15 mouse cellular contexts compared by ENCODE assay signal in genomic region chr15:56865035-56865804, GRCm38 (mm10).
A peak's percentile ranks its signal among the peaks of the same experiment; 100 is the strongest.
DNase-seq lines count a peak whose midpoint lies in the region; ATAC-seq lines count a peak whose summit lies in the region.
"Had no signal": no experiment of that assay in that cellular context is flagged by ENCODE, and none has a peak within 500 bp of the region (broad histone marks: within the 10 kb centered on the region; RNA-seq: fewer than 3 reads in every experiment).

No protein-coding gene starts in this region.

- H3K4me1 ChIP-seq in kidney, embryonic 16.5 days (ENCODE audit: insufficient read depth, low read length): no peaks in the 10 kb centered on the region; the same call in 1 of the 2 replicates
- H3K4me1 ChIP-seq in forebrain, embryonic 10.5 days: peaks cover 20% of the 10 kb centered on the region
- peaks cover 15% of the 10 kb centered on the region for H3K4me1 ChIP-seq in hindbrain, embryonic 14.5 days (replicated peaks; ENCODE audit: control insufficient read depth, insufficient read depth, low read length)
- H3K4me1 ChIP-seq in neural tube, embryonic 14.5 days (ENCODE audit: control insufficient read depth, insufficient read depth, low read length): no peaks in the 10 kb centered on the region; the same call in 1 of the 2 replicates
- H3K4me1 ChIP-seq: heart, embryonic 15.5 days; limb, embryonic 12.5 days; lung, embryonic 15.5 days had no signal

- H3K9me3 ChIP-seq in kidney, embryonic 16.5 days (ENCODE audit: low read length): no peaks in the 10 kb centered on the region
- no peaks in the 10 kb centered on the region for H3K9me3 ChIP-seq in forebrain, embryonic 10.5 days
- no peaks in the 10 kb centered on the region for H3K9me3 ChIP-seq in hindbrain, embryonic 14.5 days (ENCODE audit: control insufficient read depth, low read length)
- no peaks in the 10 kb centered on the region for H3K9me3 ChIP-seq in neural tube, embryonic 14.5 days (ENCODE audit: control insufficient read depth, low read length)
- H3K9me3 ChIP-seq: heart, embryonic 15.5 days; limb, embryonic 12.5 days; lung, embryonic 15.5 days had no signal

- 27% methylated on average over 4 of the region's 4 CpGs for WGBS in kidney, embryonic 16.5 days
- 13% methylated on average over 4 of the region's 4 CpGs for WGBS in forebrain, embryonic 10.5 days
- 4% methylated on average over 4 of the region's 4 CpGs for WGBS in hindbrain, embryonic 14.5 days
- WGBS in neural tube, embryonic 14.5 days: 5% methylated on average over 4 of the region's 4 CpGs

- no peak overlapping the region for H3K4me2 ChIP-seq in kidney, embryonic 16.5 days (replicated peaks; ENCODE audit: low read depth, low read length)
- H3K4me2 ChIP-seq in hindbrain, embryonic 14.5 days (replicated peaks): no peak overlapping the region
- H3K4me2 ChIP-seq in neural tube, embryonic 14.5 days (ENCODE audit: low read depth, low read length): no peak overlapping the region
- H3K4me2 ChIP-seq: heart, embryonic 15.5 days; limb, embryonic 12.5 days; lung, embryonic 15.5 days had no signal

- DNase-seq in kidney, adult 8-10 months: no peak
- DNase-seq in forebrain, embryonic 10.5 days (ENCODE audit: extremely low spot score, low spot score): peak; percentile 38
- DNase-seq in hindbrain, embryonic 14.5 days (ENCODE audit: low spot score): no peak
- no peak for DNase-seq in adrenal gland, adult (ENCODE audit: inconsistent age in 2 of 2, low spot score in 1 of 2)
- no peak for DNase-seq in spleen, postnatal 14 days (ENCODE audit: low spot score in 2 of 2)
- DNase-seq in frontal cortex, postnatal 14 days (ENCODE audit: low spot score in 2 of 2): no peak
- DNase-seq: cerebellum, adult 9-11 months; gastrocnemius, postnatal 36 days; thymus, adult 2 months had no signal

- H3K27me3 ChIP-seq in kidney, embryonic 16.5 days (ENCODE audit: insufficient read depth, low read length): no peaks in the 10 kb centered on the region
- H3K27me3 ChIP-seq in forebrain, embryonic 10.5 days (ENCODE audit: poor library complexity, severe bottlenecking): peaks cover 23% of the 10 kb centered on the region
- no peaks in the 10 kb centered on the region for H3K27me3 ChIP-seq in hindbrain, embryonic 14.5 days (ENCODE audit: control insufficient read depth, insufficient read depth, low read length)
- no peaks in the 10 kb centered on the region for H3K27me3 ChIP-seq in neural tube, embryonic 14.5 days (ENCODE audit: control insufficient read depth, insufficient read depth, low read length)
- H3K27me3 ChIP-seq: heart, embryonic 15.5 days; limb, embryonic 12.5 days; lung, embryonic 15.5 days had no signal

- 0 out of 2 replicates have a peak overlapping the region, but pooled peaks have one; percentile 8 for H3K27ac ChIP-seq in kidney, embryonic 16.5 days (ENCODE audit: low read length)
- H3K27ac ChIP-seq in forebrain, embryonic 10.5 days: peak overlapping the region; percentile 3; the same call in 1 of the 2 replicates
- peak overlapping the region; percentile 70 for H3K27ac ChIP-seq in hindbrain, embryonic 14.5 days
- no peak overlapping the region for H3K27ac ChIP-seq in neural tube, embryonic 14.5 days (ENCODE audit: low read depth, low read length)
- H3K27ac ChIP-seq: heart, embryonic 15.5 days; limb, embryonic 12.5 days; lung, embryonic 15.5 days had no signal

- H3K9ac ChIP-seq in kidney, embryonic 16.5 days (replicated peaks; ENCODE audit: low read length): no peak overlapping the region
- H3K9ac ChIP-seq in hindbrain, embryonic 14.5 days: no peak overlapping the region
- no peak overlapping the region for H3K9ac ChIP-seq in neural tube, embryonic 14.5 days (replicated peaks; ENCODE audit: low read depth, low read length)
- H3K9ac ChIP-seq: heart, embryonic 15.5 days; limb, embryonic 12.5 days; lung, embryonic 15.5 days had no signal

- H3K4me3 ChIP-seq in kidney, embryonic 16.5 days (ENCODE audit: low read length): no peak overlapping the region
- H3K4me3 ChIP-seq in forebrain, embryonic 10.5 days: no peak overlapping the region
- H3K4me3 ChIP-seq in hindbrain, embryonic 14.5 days (replicated peaks; ENCODE audit: low read length): no peak overlapping the region
- H3K4me3 ChIP-seq in neural tube, embryonic 14.5 days (ENCODE audit: low read depth, low read length): no peak overlapping the region
- H3K4me3 ChIP-seq: heart, embryonic 15.5 days; limb, embryonic 12.5 days; lung, embryonic 15.5 days had no signal

- no peaks in the 10 kb centered on the region for H3K36me3 ChIP-seq in kidney, embryonic 16.5 days (ENCODE audit: insufficient read depth, low read length)
- H3K36me3 ChIP-seq in forebrain, embryonic 10.5 days (replicated peaks): no peaks in the 10 kb centered on the region
- H3K36me3 ChIP-seq in hindbrain, embryonic 14.5 days (replicated peaks; ENCODE audit: control insufficient read depth, insufficient read depth): no peaks in the 10 kb centered on the region
- no peaks in the 10 kb centered on the region for H3K36me3 ChIP-seq in neural tube, embryonic 14.5 days (ENCODE audit: control insufficient read depth, insufficient read depth, low read length)
- H3K36me3 ChIP-seq: heart, embryonic 15.5 days; limb, embryonic 12.5 days; lung, embryonic 15.5 days had no signal

- peak; percentile 49; the same call in 1 of the 2 replicates for ATAC-seq in kidney, embryonic 16.5 days (ENCODE audit: low FRiP score, low TSS enrichment)
- no peak; the same call in 1 of the 2 replicates for ATAC-seq in hindbrain, embryonic 14.5 days (ENCODE audit: low FRiP score)
- ATAC-seq in neural tube, embryonic 14.5 days (ENCODE audit: low read depth): peak; percentile 60; the same call in 1 of the 2 replicates
- ATAC-seq: intestine, postnatal 0 days had no signal
